Mouse (Mus musculus): ENCODE measurements around the gene Susd1. TPM values are rescaled to one million over a fixed set of nuclear protein-coding genes. Genes with fewer than 3 reads are reported as not detected.

The Susd1 gene
- total and polyA plus RNA-seq, 3 experiments, result 2.4 to 51.5 (median 35.5) TPM

DNA sequence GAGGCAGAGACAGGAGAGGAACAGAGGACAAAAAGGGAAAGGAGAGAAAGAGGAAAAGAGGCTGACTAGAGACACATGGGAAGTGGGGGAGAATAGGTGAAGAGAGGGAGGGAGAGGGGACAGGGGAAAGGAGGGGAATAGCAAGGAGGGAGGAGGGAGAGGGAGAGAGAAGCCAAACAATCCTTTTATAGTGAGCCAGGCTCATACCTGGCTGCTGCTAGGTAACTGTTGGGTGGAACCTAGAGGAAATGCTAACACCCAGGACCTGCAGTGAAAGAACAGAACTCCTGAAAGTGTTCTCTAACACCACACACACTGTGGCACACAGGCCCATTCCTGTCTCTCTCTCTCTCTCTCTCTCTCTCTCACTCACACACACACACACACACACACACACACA is 15.6 kb downstream of the Susd1 start:
- Histone ChIP-seq H3K4me1 (ENCODE audit: insufficient read depth, low read depth, low read length) (peaks cover 2% of the 10 kb centered on the region; the same call in 1 of the 2 replicates), H3K36me3 (replicated peaks) (peaks cover 63% of the 10 kb centered on the region), H3K27me3 (ENCODE audit: insufficient read depth, low read length) (no peaks in the 10 kb centered on the region), H3K4me3 (ENCODE audit: low read depth, low read length) (no peak overlapping the region), H3K9me3 (replicated peaks) (no peaks in the 10 kb centered on the region)
- TF ChIP-seq CTCF (IDR thresholded peaks at IDR 0.05; ENCODE audit: low read depth, low read length) (no peak), POLR2AphosphoS5 (IDR thresholded peaks at IDR 0.05; ENCODE audit: insufficient replicate concordance, low read depth, low read length) (no peak), GATA1 (IDR thresholded peaks at IDR 0.05; ENCODE audit: borderline replicate concordance, low read length) (no peak), TAL1 (conservative IDR thresholded peaks at IDR 0.05; ENCODE audit: low read depth, low read length) (no peak), GATA2 (IDR thresholded peaks at IDR 0.05; ENCODE audit: borderline replicate concordance, low read depth, low read length) (no peak)
- no peak for DNase-seq (ENCODE audit: low spot score)
- no peak for ATAC-seq (ENCODE audit: extremely low read depth, insufficient number of reproducible peaks, low FRiP score, poor library complexity, severe bottlenecking)

DNA sequence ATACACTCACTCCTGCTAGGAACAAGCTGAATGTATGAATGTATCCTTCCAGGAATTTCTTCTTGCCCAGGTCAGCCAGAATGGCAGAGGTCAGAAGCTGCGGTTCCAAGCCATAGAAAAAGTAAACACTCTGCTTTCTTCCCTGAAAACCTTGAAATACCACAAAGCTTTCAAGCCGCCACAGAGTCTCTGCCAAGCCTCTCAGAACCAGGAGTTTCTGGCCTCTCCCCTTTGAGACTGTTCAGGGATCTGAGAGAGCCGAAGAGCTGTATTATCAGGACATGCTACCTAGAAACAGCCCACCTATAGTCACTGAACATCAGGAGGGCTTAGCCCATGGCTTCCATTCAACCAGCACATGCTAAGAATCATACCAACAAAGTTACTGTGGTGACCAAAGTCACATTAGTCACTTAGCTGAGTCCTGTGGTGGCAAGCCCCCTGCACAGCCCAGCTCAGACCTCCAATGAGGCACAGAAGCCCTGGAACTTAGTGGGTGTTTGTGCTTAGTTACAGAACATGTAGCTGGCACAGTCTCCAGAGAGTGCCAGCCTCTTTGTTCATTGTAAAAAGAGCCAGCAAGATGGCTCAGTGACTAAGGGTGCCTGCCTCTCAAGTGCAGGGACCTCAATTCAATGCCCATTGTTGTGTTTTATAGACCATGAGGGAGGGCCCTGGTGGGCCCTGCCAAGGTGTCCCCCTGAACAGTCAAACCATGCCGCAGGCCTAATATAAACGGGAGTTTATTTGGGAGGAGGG is 16.2 kb downstream of the Susd1 start:
- no peaks in the 10 kb centered on the region for H3K27me3 ChIP-seq (ENCODE audit: insufficient read depth, low read length)
- no peak overlapping the region for H3K4me3 ChIP-seq (ENCODE audit: low read depth, low read length)
- no peak for ATAC-seq (ENCODE audit: extremely low read depth, insufficient number of reproducible peaks, low FRiP score, poor library complexity, severe bottlenecking)
- H3K9me3 ChIP-seq (replicated peaks), result no peaks in the 10 kb centered on the region
- peaks cover 2% of the 10 kb centered on the region; the same call in 1 of the 2 replicates for H3K4me1 ChIP-seq (ENCODE audit: insufficient read depth, low read depth, low read length)
- peaks cover 64% of the 10 kb centered on the region for H3K36me3 ChIP-seq (replicated peaks)
- DNase-seq (ENCODE audit: low spot score), result no peak
- TF ChIP-seq GATA1 (IDR thresholded peaks at IDR 0.05; ENCODE audit: borderline replicate concordance, low read length), result no peak
- TF ChIP-seq CTCF (IDR thresholded peaks at IDR 0.05; ENCODE audit: low read depth, low read length), result no peak
- no peak for TF ChIP-seq TAL1 (conservative IDR thresholded peaks at IDR 0.05; ENCODE audit: low read depth, low read length)
- no peak for TF ChIP-seq POLR2AphosphoS5 (IDR thresholded peaks at IDR 0.05; ENCODE audit: insufficient replicate concordance, low read depth, low read length)
- no peak for TF ChIP-seq GATA2 (IDR thresholded peaks at IDR 0.05; ENCODE audit: borderline replicate concordance, low read depth, low read length)

DNA sequence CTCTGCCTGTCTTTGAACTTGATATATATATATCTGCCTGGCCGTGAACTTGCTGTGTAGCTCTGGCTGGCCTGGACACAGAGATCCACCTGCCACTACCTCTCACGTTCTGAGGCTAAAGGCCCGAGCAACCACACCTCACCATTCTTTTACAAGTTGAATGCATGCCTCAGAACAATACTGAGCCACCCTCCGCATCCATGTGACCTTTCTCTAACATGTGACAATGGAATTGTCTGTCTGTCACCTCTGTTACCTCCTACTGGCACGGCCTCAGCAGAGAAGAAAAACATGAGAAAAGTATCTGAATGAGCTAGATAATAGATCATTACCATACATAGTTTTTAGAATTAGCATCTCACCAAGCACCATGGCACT is 17.1 kb downstream of the Susd1 start:
- peaks cover 65% of the 10 kb centered on the region for H3K36me3 ChIP-seq (replicated peaks)
- no peaks in the 10 kb centered on the region for H3K27me3 ChIP-seq (ENCODE audit: insufficient read depth, low read length)
- ATAC-seq (ENCODE audit: extremely low read depth, insufficient number of reproducible peaks, low FRiP score, poor library complexity, severe bottlenecking) (no peak), DNase-seq (ENCODE audit: low spot score) (no peak)
- no peak overlapping the region for H3K4me3 ChIP-seq (ENCODE audit: low read depth, low read length)
- peaks cover 2% of the 10 kb centered on the region; the same call in 1 of the 2 replicates for H3K4me1 ChIP-seq (ENCODE audit: insufficient read depth, low read depth, low read length)
- TF ChIP-seq POLR2AphosphoS5 (IDR thresholded peaks at IDR 0.05; ENCODE audit: insufficient replicate concordance, low read depth, low read length) (no peak), GATA1 (IDR thresholded peaks at IDR 0.05; ENCODE audit: borderline replicate concordance, low read length) (no peak)
- no peaks in the 10 kb centered on the region for H3K9me3 ChIP-seq (replicated peaks)

DNA sequence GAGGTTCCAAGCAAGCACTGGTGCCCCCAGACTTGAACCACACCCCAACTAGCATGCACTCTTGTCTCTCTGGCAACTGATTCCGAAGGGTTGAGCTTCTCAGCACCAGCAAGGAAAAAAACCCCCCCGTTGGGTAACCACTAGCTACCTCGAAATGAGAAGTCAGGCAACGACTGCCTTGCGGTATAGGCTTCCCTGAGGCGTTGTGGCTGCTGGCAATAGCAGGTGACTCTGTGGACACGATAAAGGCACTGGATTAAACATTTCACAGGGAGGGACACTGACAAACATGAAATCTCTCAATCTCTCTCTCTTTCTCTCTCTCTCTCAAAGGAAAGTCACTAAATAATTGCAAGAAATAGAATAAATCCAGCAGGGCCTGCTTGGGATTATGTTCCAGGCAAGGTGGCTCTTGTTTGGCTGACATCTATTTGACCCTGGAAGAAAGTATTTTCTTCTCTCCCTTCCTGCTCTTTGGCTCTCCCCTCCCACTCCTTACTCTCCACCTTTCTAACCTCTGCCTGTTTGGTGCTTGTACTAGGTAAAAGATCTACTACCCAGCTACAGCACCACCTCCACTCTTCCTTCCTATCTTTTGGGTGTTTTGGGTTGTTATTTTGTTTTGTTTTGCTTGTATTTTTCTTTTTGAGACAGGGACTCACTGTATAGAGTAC is 17.6 kb downstream of the Susd1 start:
- TF ChIP-seq TAL1 (conservative IDR thresholded peaks at IDR 0.05; ENCODE audit: low read depth, low read length), result no peak
- TF ChIP-seq POLR2AphosphoS5 (IDR thresholded peaks at IDR 0.05; ENCODE audit: insufficient replicate concordance, low read depth, low read length), result no peak
- no peak for TF ChIP-seq GATA1 (IDR thresholded peaks at IDR 0.05; ENCODE audit: borderline replicate concordance, low read length)
- no peak for TF ChIP-seq GATA2 (IDR thresholded peaks at IDR 0.05; ENCODE audit: borderline replicate concordance, low read depth, low read length)
- no peak for TF ChIP-seq CTCF (IDR thresholded peaks at IDR 0.05; ENCODE audit: low read depth, low read length)
- Histone ChIP-seq H3K4me3 (ENCODE audit: low read depth, low read length) (no peak overlapping the region), H3K36me3 (replicated peaks) (peaks cover 65% of the 10 kb centered on the region), H3K9me3 (replicated peaks) (no peaks in the 10 kb centered on the region), H3K4me1 (ENCODE audit: insufficient read depth, low read depth, low read length) (peaks cover 2% of the 10 kb centered on the region; the same call in 1 of the 2 replicates), H3K27me3 (ENCODE audit: insufficient read depth, low read length) (no peaks in the 10 kb centered on the region)
- DNase-seq (ENCODE audit: low spot score) (no peak), ATAC-seq (ENCODE audit: extremely low read depth, insufficient number of reproducible peaks, low FRiP score, poor library complexity, severe bottlenecking) (no peak)

DNA sequence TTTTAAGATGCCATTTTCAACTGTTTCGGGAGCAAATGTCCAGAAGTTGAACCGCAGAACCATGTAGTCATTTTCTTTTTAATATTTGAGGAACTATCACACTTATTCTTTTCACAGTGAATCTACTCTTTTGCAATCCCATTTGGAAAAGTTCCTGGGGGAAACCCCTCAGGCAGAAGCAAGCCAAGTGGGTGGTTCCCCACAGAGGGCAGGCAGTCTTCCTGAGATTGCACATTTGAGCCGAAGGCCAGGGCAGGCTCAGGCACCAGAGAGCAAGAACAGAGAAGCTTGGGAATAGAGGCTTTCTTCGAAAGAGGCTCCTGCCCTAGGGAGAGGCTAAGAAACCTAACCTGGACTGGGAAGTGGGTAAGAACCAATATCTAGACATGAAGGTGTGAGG is 19.2 kb downstream of the Susd1 start:
- H3K4me3 ChIP-seq (ENCODE audit: low read depth, low read length), result no peak overlapping the region
- TF ChIP-seq GATA1 (IDR thresholded peaks at IDR 0.05; ENCODE audit: borderline replicate concordance, low read length) (no peak), TAL1 (conservative IDR thresholded peaks at IDR 0.05; ENCODE audit: low read depth, low read length) (no peak), CTCF (IDR thresholded peaks at IDR 0.05; ENCODE audit: low read depth, low read length) (no peak), POLR2AphosphoS5 (IDR thresholded peaks at IDR 0.05; ENCODE audit: insufficient replicate concordance, low read depth, low read length) (no peak), GATA2 (IDR thresholded peaks at IDR 0.05; ENCODE audit: borderline replicate concordance, low read depth, low read length) (no peak)
- H3K27me3 ChIP-seq (ENCODE audit: insufficient read depth, low read length), result no peaks in the 10 kb centered on the region
- H3K4me1 ChIP-seq (ENCODE audit: insufficient read depth, low read depth, low read length), result peaks cover 2% of the 10 kb centered on the region; the same call in 1 of the 2 replicates
- no peak for ATAC-seq (ENCODE audit: extremely low read depth, insufficient number of reproducible peaks, low FRiP score, poor library complexity, severe bottlenecking)
- H3K36me3 ChIP-seq (replicated peaks), result peaks cover 65% of the 10 kb centered on the region
- DNase-seq (ENCODE audit: low spot score), result no peak
- H3K9me3 ChIP-seq (replicated peaks), result no peaks in the 10 kb centered on the region

DNA sequence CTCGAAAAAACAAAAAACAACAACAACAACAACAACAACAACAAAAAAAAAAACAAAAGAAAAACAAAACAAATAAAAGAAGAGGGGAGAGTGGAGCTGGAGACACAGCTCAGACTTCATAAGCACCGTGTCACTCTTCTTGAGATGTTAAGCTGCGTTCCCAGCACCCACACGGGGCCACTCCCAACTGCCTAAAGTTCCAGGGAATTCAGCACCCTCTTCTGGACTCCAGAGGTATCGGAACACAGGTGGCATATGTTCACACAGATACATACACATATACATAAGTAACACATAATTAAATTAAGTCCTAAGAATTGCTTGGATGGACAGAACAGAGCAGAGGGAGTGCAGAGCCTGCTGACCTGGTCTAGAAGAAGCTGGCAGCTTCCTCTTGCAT is 25.0 kb downstream of the Susd1 start:
- H3K36me3 ChIP-seq (replicated peaks), result peaks cover 54% of the 10 kb centered on the region
- no peak for TF ChIP-seq POLR2AphosphoS5 (IDR thresholded peaks at IDR 0.05; ENCODE audit: insufficient replicate concordance, low read depth, low read length)
- no peak for TF ChIP-seq GATA1 (IDR thresholded peaks at IDR 0.05; ENCODE audit: borderline replicate concordance, low read length)
- TF ChIP-seq TAL1 (conservative IDR thresholded peaks at IDR 0.05; ENCODE audit: low read depth, low read length), result no peak
- TF ChIP-seq GATA2 (IDR thresholded peaks at IDR 0.05; ENCODE audit: borderline replicate concordance, low read depth, low read length), result no peak
- no peak for TF ChIP-seq CTCF (IDR thresholded peaks at IDR 0.05; ENCODE audit: low read depth, low read length)
- no peak overlapping the region for H3K4me3 ChIP-seq (ENCODE audit: low read depth, low read length)

More for the DNA sequence above, 25.0 kb downstream of the Susd1 start:
- no peak for ATAC-seq (ENCODE audit: extremely low read depth, insufficient number of reproducible peaks, low FRiP score, poor library complexity, severe bottlenecking)
- no peaks in the 10 kb centered on the region for H3K9me3 ChIP-seq (replicated peaks)
- no peaks in the 10 kb centered on the region for H3K4me1 ChIP-seq (ENCODE audit: insufficient read depth, low read depth, low read length)
- H3K27me3 ChIP-seq (ENCODE audit: insufficient read depth, low read length), result no peaks in the 10 kb centered on the region
- DNase-seq (ENCODE audit: low spot score), result no peak

Measured in G1E (cell line).